Mouse (Mus musculus) lung, embryonic 15.5 days (tissue): ENCODE data around the gene Cat. TPM values are rescaled to one million over a fixed set of nuclear protein-coding genes. Genes with fewer than 3 reads are reported as not detected.

Source experiments
- ATAC-seq: fragments of 200-750 bp; cut with Nextera tagmentation; 2 replicates; pipeline ENCODE4 v1.8.0; 2017; ENCODE audit warnings: moderate number of reproducible peaks, borderline replicate concordance; ENCODE audit not compliant: low FRiP score, low TSS enrichment; ENCODE audit errors: extremely low read depth
- H3K27ac ChIP-seq: fragments of 300-500 bp; sonication (generic); 2 replicates; pipeline ENCODE4 v1.5.1; 2015; ENCODE audit warnings: moderate library complexity, mild to moderate bottlenecking, inconsistent platforms
- H3K27me3 ChIP-seq: fragments of 300-500 bp; sonication (generic); 2 replicates; pipeline ENCODE4 v1.6.1; 2015; ENCODE audit warnings: inconsistent platforms
- H3K36me3 ChIP-seq: fragments of 300-500 bp; sonication (generic); 2 replicates; pipeline ENCODE4 v1.6.1; 2015; ENCODE audit warnings: inconsistent platforms
- H3K4me1 ChIP-seq: fragments of 300-500 bp; sonication (generic); 2 replicates; pipeline ENCODE4 v1.6.1; 2015; ENCODE audit warnings: inconsistent platforms
- H3K4me2 ChIP-seq: fragments of 300-500 bp; sonication (generic); 2 replicates; pipeline ENCODE4 v1.6.1; 2015; ENCODE audit warnings: inconsistent platforms, mild to moderate bottlenecking, moderate library complexity
- H3K4me3 ChIP-seq: fragments of 300-500 bp; sonication (generic); 2 replicates; pipeline ENCODE4 v1.5.1; 2015; ENCODE audit warnings: mild to moderate bottlenecking, inconsistent platforms
- H3K9ac ChIP-seq: fragments of 300-500 bp; sonication (generic); 2 replicates; pipeline ENCODE4 v1.6.1; 2015; ENCODE audit warnings: inconsistent platforms
- H3K9me3 ChIP-seq: fragments of 300-500 bp; sonication (generic); 2 replicates; pipeline ENCODE4 v1.6.1; 2016; ENCODE audit warnings: inconsistent platforms
- WGBS: fragments of 180-500 bp; shearing (Covaris S2); methylation state at CpG from one replicate; pipeline ENCODE4 v1.1.7; 2015; 5-methylcytosine and 5-hydroxymethylcytosine counted together
- polyA plus RNA-seq: library from polyadenylated mRNA; unstranded; fragments of >200 nt; fragmentation: Nextera tagmentation; extraction: Ambion mirVana; gene quantifications from 2 replicates; pipeline ENCODE4 v1.2.1, GENCODE M21; 2015

Gene Cat
- polyA plus RNA-seq, 1 experiment from 2014 or later = 90.6 TPM

DNA sequence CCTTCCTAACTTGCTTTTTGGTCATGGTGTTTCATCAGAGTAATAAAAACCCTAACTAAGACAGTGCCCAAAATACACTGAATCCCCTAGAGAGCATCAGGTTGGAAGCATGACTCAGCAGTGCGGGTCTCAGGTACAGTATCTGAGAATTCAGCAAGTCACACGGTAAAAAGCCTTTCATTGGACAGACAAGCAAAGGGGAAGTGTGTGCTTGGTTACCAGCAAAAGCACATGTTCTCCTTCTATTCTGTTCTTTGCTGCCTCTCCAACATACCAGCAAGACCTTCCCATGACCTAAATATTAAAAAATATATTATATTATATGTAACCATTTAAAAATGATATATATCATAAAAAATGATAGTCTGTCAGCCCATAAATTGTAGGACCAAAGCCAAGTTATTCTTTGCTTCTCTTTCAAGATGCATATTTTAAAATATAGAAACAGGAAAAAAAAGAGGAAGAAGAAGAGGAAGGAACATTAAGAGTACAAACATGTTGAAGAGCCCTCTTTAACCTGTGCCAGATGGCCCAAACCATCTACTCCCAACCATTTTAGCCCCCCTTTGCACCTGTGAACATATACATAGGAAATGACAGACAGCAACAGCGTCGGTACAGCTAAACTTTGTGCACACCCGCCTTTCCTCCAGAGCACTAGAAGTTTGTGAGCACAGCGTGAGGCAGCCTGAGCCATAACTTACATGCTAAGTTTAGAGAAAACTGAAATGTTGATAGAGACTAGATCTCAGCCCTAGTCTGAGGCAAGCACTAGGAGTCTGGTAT lies 10.9 kb upstream of the Cat start:
- no peak overlapping the region for H3K4me3 ChIP-seq
- H3K9me3 ChIP-seq = no peaks in the 10 kb centered on the region
- ATAC-seq = no peak
- H3K27ac ChIP-seq = no peak overlapping the region
- 70% methylated on average over 6 of the region's 6 CpGs for whole genome bisulfite sequencing
- H3K36me3 ChIP-seq = no peaks in the 10 kb centered on the region
- no peak overlapping the region for H3K9ac ChIP-seq
- no peaks in the 10 kb centered on the region for H3K4me1 ChIP-seq
- no peaks in the 10 kb centered on the region for H3K27me3 ChIP-seq
- H3K4me2 ChIP-seq = no peak overlapping the region

DNA sequence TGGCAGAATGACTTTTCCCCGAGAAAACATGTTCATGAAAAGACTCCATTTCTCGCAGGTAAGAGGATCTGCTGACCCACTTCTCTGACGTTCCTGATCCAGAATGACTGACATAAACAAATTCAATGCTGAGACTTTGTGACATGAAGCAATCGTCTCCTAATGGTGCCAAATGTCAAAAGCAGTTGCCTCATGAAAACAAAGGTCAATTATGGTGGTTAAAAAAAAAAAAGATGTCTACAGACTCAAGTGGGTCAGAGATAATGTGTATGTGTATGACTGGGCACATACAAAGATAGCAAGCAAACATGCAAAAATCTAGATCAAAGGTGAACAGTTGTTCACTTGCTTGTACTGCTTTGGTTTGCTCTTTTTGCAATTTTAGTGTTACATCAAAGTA lies 8.9 kb upstream of the Cat start:
- H3K4me2 ChIP-seq = no peak overlapping the region
- WGBS = 54% methylated on average over 4 of the region's 4 CpGs

DNA sequence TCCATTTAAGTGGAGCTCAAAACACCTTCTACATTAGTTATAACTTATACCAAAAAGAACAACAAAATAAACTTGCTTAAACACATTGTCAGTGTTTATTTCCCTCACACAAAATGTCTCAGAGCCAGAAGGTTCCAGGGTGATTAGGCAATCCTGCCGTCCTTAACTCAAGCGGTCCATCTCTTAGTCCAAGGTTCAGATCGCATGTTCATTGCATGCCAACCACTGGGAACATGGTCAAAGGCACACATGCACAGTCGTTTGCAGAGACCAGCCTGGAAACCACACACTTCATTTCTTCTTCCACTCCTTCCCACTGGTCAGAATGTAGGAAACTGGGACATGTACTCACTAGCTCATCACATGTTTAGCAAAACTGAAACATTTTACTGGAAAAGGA lies 7.6 kb upstream of the Cat start:
- WGBS = 72% methylated on average over 4 of the region's 4 CpGs
- no peak overlapping the region for H3K4me3 ChIP-seq
- H3K9me3 ChIP-seq = no peaks in the 10 kb centered on the region
- no peaks in the 10 kb centered on the region for H3K36me3 ChIP-seq
- H3K9ac ChIP-seq = no peak overlapping the region
- 0 out of 2 replicates have a peak, but pooled peaks cover 6% of the 10 kb centered on the region for H3K4me1 ChIP-seq
- H3K4me2 ChIP-seq = no peak overlapping the region
- no peak overlapping the region for H3K27ac ChIP-seq
- no peaks in the 10 kb centered on the region for H3K27me3 ChIP-seq
- ATAC-seq = no peak

More for the DNA sequence above, 8.9 kb upstream of the Cat start:
- no peaks in the 10 kb centered on the region for H3K36me3 ChIP-seq
- no peak overlapping the region for H3K27ac ChIP-seq
- no peak overlapping the region for H3K9ac ChIP-seq
- H3K4me3 ChIP-seq = no peak overlapping the region
- ATAC-seq = no peak
- H3K4me1 ChIP-seq = 0 out of 2 replicates have a peak, but pooled peaks cover 6% of the 10 kb centered on the region
- H3K27me3 ChIP-seq = no peaks in the 10 kb centered on the region
- no peaks in the 10 kb centered on the region for H3K9me3 ChIP-seq

DNA sequence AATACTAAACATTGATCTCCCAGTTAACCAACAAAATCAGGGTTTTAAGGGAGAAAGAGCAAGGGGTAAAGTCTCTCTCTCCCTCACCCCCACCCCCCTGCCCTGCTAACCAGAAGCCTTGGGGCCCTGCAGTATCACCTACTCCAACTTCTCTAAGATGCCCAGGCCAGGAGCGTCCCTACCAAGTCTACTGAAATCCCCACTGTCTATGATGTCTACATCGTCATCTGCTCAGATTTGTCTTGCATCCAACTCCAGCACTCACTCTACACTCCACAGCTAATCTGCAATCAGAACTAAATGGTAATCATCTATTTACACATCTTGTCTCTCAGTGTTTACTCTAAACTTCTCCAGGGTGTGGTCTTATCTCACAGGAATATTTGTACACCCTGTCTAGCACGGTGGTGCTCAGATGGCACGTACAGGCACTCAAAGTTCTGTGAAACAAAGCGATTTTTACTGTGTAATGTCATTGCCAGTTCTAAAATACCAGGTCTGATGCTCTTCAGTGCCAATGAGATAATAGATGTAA lies 907 bp downstream of the Cat start:
- Histone ChIP-seq H3K4me1 (peaks cover 19% of the 10 kb centered on the region), H3K27me3 (no peaks in the 10 kb centered on the region), H3K4me2 (peak overlapping the region; percentile 84), H3K9ac (peak overlapping the region; percentile 73), H3K9me3 (no peaks in the 10 kb centered on the region), H3K4me3 (peak overlapping the region; percentile 74), H3K27ac (no peak overlapping the region), H3K36me3 (no peaks in the 10 kb centered on the region)
- WGBS = 11% methylated on average over 5 of the region's 5 CpGs
- ATAC-seq = no peak

DNA sequence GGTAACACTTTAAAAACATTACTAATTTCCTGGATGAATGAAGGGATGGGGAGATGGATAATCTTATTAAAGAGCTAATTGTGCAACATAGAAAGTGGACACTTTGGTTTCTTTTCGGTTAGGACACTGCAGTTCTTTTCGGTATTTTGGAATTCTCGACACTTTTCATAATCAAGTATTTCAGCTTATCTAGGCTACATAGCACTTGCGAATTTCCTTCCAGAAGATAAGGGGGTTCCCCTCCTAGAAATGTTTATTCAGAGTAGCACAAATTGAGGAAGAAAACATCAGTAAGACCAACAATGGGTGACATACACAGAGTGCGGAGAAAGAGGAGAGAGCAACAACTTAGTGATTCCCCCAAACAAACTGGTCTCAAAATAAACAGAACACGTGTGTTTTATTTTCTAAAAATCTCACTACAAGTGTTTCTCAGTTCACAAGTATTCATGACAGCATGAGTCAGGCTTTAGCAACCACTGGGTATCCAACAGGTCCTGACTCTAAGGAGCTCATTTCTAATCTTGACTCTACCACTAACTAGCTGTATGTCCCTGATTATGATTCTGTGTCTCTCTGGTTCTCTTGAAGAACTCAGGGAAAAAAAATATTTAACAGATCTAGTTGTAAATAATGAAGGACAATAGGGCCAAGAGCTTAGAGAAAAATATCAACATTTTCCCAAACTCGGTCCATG lies 1.5 kb downstream of the Cat start:
- H3K27ac ChIP-seq = no peak overlapping the region
- H3K4me3 ChIP-seq = peak overlapping the region; percentile 74
- no peaks in the 10 kb centered on the region for H3K27me3 ChIP-seq
- 41% methylated on average over 7 of the region's 7 CpGs for WGBS
- no peaks in the 10 kb centered on the region for H3K36me3 ChIP-seq
- no peaks in the 10 kb centered on the region for H3K9me3 ChIP-seq
- ATAC-seq = no peak
- H3K9ac ChIP-seq = no peak overlapping the region
- peaks cover 19% of the 10 kb centered on the region for H3K4me1 ChIP-seq
- peak overlapping the region; percentile 84 for H3K4me2 ChIP-seq

DNA sequence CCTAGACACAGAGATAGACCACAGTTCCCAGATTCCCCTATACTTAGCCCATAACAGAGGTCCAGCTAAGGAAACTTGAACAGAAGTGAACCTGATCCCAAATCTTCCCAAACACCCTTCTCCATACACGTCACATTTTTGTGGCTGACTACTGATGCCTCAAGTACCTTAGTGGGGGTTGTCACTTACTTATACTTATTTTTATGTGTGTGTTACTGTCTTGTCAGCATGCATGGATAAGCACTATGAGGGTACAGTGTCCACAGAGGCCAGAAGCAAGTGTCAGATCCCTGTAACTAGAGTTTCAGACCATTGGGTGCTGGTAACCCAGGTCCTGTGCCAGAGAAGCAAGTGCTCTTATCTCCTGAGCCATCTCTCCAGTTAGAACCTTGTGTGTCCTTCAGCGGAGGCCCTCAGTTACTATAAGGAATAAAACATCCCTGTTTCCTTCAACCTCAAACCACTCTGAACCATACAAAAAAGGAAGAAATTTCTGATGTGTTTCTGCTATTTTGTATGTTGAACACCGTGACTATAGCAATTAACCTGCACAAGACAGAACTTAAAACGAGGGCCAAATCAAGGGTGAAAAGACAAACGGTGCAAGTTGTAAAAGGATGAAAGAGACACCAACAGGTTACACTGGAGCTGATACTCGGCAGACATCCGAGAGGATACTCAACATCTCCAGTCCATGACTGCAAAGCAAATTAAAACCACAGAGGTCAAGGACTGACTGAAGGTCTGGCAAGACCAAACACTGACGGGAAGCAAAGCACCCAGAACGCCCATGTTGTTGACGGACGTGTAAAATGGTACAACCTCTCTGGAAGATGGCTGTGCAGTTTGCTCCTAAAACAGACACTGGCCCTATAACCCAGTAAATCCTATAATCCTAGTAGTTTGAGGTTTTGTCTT lies 3.4 kb downstream of the Cat start:
- Histone ChIP-seq H3K4me1 (peaks cover 24% of the 10 kb centered on the region), H3K4me3 (no peak overlapping the region), H3K27me3 (no peaks in the 10 kb centered on the region), H3K27ac (no peak overlapping the region), H3K36me3 (no peaks in the 10 kb centered on the region), H3K9ac (no peak overlapping the region), H3K4me2 (no peak overlapping the region), H3K9me3 (no peaks in the 10 kb centered on the region)
- ATAC-seq = no peak
- 78% methylated on average over 11 of the region's 11 CpGs for WGBS

DNA sequence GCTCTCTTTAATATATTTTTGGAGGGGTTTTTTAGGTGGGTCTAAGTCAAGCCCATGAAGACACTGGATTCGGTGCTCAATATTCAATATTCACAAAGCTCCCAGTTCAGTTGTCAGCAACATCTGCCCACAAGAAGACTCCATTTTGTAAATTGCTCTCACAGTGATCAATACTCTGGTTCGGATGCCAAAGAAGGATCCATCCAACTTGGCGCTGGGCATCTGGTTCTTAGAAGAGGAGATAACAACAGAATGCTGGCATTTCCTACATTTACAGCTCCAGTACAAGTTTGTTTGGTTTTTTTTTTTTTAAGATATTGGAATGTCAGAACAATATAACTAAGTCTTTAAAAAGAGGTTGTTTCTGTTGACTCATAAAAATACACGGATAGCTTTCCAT lies 4.1 kb downstream of the Cat start:
- ATAC-seq = no peak
- H3K36me3 ChIP-seq = 0 out of 2 replicates have a peak, but pooled peaks cover under 1% of the 10 kb centered on the region
- peaks cover 24% of the 10 kb centered on the region for H3K4me1 ChIP-seq
- no peaks in the 10 kb centered on the region for H3K27me3 ChIP-seq
- H3K9ac ChIP-seq = no peak overlapping the region
- 92% methylated on average over 4 of the region's 4 CpGs for WGBS
- H3K4me2 ChIP-seq = no peak overlapping the region
- H3K4me3 ChIP-seq = no peak overlapping the region
- no peaks in the 10 kb centered on the region for H3K9me3 ChIP-seq
- H3K27ac ChIP-seq = no peak overlapping the region

DNA sequence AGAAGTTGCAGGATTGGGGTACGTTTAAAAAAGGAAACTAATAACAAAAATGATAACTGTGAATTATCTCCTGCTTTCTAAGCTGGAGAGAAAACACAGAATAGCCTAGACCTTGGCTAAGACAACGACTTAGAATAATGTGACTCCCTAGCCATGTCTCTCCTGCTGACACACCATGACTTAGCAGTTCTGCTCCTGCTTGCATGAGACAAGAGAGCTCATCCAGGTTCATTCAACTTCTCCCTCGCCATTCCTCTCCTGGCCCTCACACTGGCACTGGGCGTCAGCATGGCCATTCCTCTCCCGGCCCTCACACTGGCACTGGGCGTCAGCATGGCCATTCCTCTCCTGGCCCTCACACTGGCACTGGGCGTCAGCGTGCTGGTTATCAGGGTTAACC lies 4.7 kb downstream of the Cat start:
- no peak overlapping the region for H3K9ac ChIP-seq
- H3K27me3 ChIP-seq = no peaks in the 10 kb centered on the region
- no peak overlapping the region for H3K4me2 ChIP-seq
- no peak overlapping the region for H3K27ac ChIP-seq
- H3K4me3 ChIP-seq = no peak overlapping the region
- H3K4me1 ChIP-seq = peaks cover 24% of the 10 kb centered on the region
- no peak for ATAC-seq
- 82% methylated on average over 8 of the region's 8 CpGs for WGBS
- peaks cover 6% of the 10 kb centered on the region for H3K36me3 ChIP-seq
- no peaks in the 10 kb centered on the region for H3K9me3 ChIP-seq

DNA sequence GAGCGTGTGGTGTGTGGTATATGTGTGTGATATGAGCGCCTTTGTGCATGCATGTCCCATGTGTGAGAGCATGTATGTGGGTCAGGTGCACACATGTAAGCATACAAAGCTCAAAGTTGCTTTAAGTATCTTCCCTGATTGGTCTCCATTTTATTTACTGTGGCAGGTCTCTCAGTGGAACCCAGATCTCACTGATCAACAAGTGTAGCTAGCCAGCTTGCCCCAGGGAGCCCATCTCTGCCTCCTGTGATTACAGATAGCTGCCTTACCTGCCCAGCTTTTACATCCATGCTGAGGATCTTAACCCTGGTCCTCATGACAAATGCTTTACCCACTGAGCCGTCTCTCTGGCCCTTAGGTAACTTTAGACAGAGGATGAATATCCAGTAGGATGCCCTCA lies 6.6 kb downstream of the Cat start:
- WGBS = 95% methylated on average over 3 of the region's 3 CpGs
- Histone ChIP-seq H3K9ac (no peak overlapping the region), H3K27me3 (no peaks in the 10 kb centered on the region), H3K9me3 (no peaks in the 10 kb centered on the region), H3K4me3 (no peak overlapping the region), H3K4me1 (peaks cover 13% of the 10 kb centered on the region), H3K36me3 (peaks cover 25% of the 10 kb centered on the region), H3K4me2 (no peak overlapping the region), H3K27ac (no peak overlapping the region)
- ATAC-seq = no peak

DNA sequence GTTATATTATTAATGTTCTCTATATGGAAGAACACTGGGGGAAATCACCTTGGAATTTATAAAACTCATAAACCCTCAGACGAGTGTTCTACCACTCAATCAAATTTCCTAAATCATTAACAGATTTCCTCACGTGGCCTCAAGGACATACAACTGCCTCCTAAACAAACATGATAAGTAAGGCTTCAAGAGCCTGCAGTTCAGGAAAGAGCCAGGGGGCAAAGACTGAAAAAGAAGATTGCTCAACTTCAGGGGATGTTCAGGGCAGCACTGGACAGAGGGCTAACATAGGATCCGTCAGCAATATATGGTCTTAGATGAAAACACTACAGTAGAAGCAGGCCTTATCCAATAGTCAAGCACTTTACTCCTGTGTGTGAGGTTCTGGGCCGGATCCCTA lies 7.5 kb downstream of the Cat start:
- Histone ChIP-seq H3K27me3 (no peaks in the 10 kb centered on the region), H3K4me1 (peaks cover 5% of the 10 kb centered on the region; the same call in 1 of the 2 replicates), H3K4me2 (no peak overlapping the region), H3K9ac (no peak overlapping the region), H3K4me3 (no peak overlapping the region), H3K27ac (no peak overlapping the region), H3K9me3 (no peaks in the 10 kb centered on the region), H3K36me3 (peaks cover 33% of the 10 kb centered on the region)
- WGBS = 46% methylated on average over 4 of the region's 4 CpGs
- ATAC-seq = no peak

DNA sequence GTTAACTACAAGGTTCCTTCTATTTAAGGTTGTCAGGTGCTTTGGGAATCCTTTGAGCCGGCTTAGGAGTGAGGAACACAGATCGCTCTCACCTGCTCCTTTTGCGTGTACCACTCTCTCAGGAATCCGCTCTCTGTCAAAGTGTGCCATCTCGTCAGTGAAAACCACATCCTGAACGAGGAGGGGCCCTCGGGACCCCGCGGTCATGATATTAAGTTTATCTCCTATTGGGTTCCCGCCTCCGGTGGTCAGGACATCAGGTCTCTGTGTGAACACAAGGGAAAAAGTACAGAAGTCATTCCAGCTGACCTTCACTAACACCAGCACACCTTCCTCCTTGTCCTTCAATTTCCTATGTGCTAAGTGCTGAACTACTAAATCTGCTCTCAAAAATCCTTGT lies 8.3 kb downstream of the Cat start:
- Histone ChIP-seq H3K9ac (no peak overlapping the region), H3K4me1 (peaks cover 5% of the 10 kb centered on the region; the same call in 1 of the 2 replicates), H3K9me3 (no peaks in the 10 kb centered on the region), H3K27me3 (no peaks in the 10 kb centered on the region), H3K4me3 (no peak overlapping the region), H3K36me3 (peaks cover 33% of the 10 kb centered on the region), H3K27ac (no peak overlapping the region), H3K4me2 (no peak overlapping the region)
- 78% methylated on average over 11 of the region's 11 CpGs for WGBS
- no peak for ATAC-seq
